Mouse (Mus musculus) forebrain, embryonic 14.5 days (tissue): ENCODE measurements around the gene Gm45713. TPM values are rescaled to one million over a fixed set of nuclear protein-coding genes. Genes with fewer than 3 reads are reported as not detected.
"Not testable (repeated sequence)": the region's sequence is repeated elsewhere in the genome, so short reads cannot be mapped to it uniquely, and the experiment has no call there.

Experiments used
- ATAC-seq: fragments of 200-750 bp; cut with Nextera tagmentation; 2 replicates; pipeline ENCODE4 v1.8.0; 2017; ENCODE audit warnings: mild to moderate bottlenecking, moderate library complexity
- DNase-seq: peaks from one replicate; pipeline ENCODE4 v3.0.0-alpha.2; 2015; ENCODE audit warnings: low spot score
- H3K27ac ChIP-seq: fragments of 300-500 bp; sonication (generic); 2 replicates; pipeline ENCODE4 v1.5.1; 2014; ENCODE audit warnings: low read depth, mild to moderate bottlenecking, control low read depth, low read length, moderate library complexity
- H3K27me3 ChIP-seq: fragments of 300-500 bp; sonication (generic); replicated peaks from 2 replicates; pipeline ENCODE4 v1.6.1; 2014; ENCODE audit warnings: low read length, control low read depth, mixed read lengths; ENCODE audit not compliant: control insufficient read depth, insufficient read depth
- H3K36me3 ChIP-seq: fragments of 300-500 bp; sonication (generic); 2 replicates; pipeline ENCODE4 v1.6.1; 2014; ENCODE audit warnings: low read length, control low read depth; ENCODE audit not compliant: control insufficient read depth, insufficient read depth
- H3K4me1 ChIP-seq: fragments of 300-500 bp; sonication (generic); 2 replicates; pipeline ENCODE4 v1.6.1; 2014; ENCODE audit warnings: antibody characterized with exemption, low read length, control low read depth; ENCODE audit not compliant: control insufficient read depth, insufficient read depth
- H3K4me2 ChIP-seq: fragments of 300-500 bp; sonication (generic); 2 replicates; pipeline ENCODE4 v1.6.1; 2014; ENCODE audit warnings: mild to moderate bottlenecking, control low read depth, low read length
- H3K4me3 ChIP-seq: fragments of 300-500 bp; sonication (generic); 2 replicates; pipeline ENCODE4 v1.5.1; 2014; ENCODE audit warnings: low read depth, low read length, control low read depth
- H3K9ac ChIP-seq: fragments of 300-500 bp; sonication (generic); 2 replicates; pipeline ENCODE4 v1.6.1; 2014; ENCODE audit warnings: mild to moderate bottlenecking, low read length, control low read depth, moderate library complexity
- H3K9me3 ChIP-seq: fragments of 300-500 bp; sonication (generic); replicated peaks from 2 replicates; pipeline ENCODE4 v1.6.1; 2016; ENCODE audit warnings: low read length, control low read depth, mixed read lengths; ENCODE audit not compliant: control insufficient read depth
- WGBS: fragments of 180-500 bp; shearing (Covaris S2); extraction: QIAGEN DNeasy Blood & Tissue Kit; methylation state at CpG from one replicate; pipeline ENCODE4 v1.1.7; 2014; 5-methylcytosine and 5-hydroxymethylcytosine counted together
- polyA plus RNA-seq: library from polyadenylated mRNA; unstranded; fragments of >200 nt; fragmentation: Nextera tagmentation; extraction: Ambion mirVana; gene quantifications from 2 replicates; pipeline ENCODE4 v1.2.1, GENCODE M21; 2014

Gene Gm45713
- polyA plus RNA-seq, 1 experiment from 2014 or later: 0.22 TPM

GRCm38 (mm10) chr7:45104941-45105340 lies 31.1 kb downstream of the Gm45713 start:
- Histone ChIP-seq H3K9ac (no peak overlapping the region), H3K4me1 (no peaks in the 10 kb centered on the region), H3K4me2 (no peak overlapping the region), H3K27ac (no peak overlapping the region), H3K9me3 (no peaks in the 10 kb centered on the region), H3K36me3 (no peaks in the 10 kb centered on the region), H3K4me3 (no peak overlapping the region), H3K27me3 (no peaks in the 10 kb centered on the region)
- ATAC-seq (no peak), DNase-seq (no peak)
- 84% methylated on average over 5 of the region's 5 CpGs for WGBS

DNA sequence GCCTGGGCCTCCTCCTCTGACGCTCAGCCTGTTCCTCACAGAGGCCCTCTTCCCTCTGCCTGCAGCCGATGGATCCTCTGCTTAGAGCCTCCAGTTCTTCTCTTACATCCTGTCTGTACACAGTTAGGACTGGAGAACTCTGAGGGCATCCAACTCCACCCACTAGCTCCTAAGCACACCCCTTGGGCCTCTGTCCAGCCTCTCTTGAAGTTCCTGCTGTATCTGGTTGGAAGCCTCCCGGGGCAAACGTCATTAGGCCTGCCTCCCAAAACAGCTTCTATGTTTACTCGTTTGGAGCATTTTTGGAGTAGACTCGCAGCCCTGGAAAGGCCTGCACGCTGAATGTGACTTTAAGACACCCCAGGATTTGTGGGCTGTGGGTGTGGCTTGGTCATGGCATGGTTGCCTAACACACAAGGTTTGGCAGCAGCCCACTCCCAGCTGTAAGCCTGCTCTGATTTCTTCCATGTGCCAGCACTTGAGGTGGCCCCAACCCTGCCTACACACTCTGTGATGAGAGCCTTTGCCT lies 32.3 kb downstream of the Gm45713 start, which contains the start of gene Fcgrt:
Gene Fcgrt (minus strand): TSS at position 200 of the 529 bp plus-strand sequence.
- Histone ChIP-seq H3K9ac (no peak within 1 kb of the TSS), H3K4me2 (no peak within 1 kb of the TSS), H3K36me3 (no peaks in the 10 kb centered on the region), H3K4me3 (no peak within 1 kb of the TSS), H3K9me3 (no peaks in the 10 kb centered on the region), H3K4me1 (no peaks in the 10 kb centered on the region), H3K27me3 (no peaks in the 10 kb centered on the region), H3K27ac (no peak within 1 kb of the TSS)
- ATAC-seq: no peak
- 79% methylated on average over 7 of the region's 7 CpGs for WGBS
- DNase-seq: no peak

DNA sequence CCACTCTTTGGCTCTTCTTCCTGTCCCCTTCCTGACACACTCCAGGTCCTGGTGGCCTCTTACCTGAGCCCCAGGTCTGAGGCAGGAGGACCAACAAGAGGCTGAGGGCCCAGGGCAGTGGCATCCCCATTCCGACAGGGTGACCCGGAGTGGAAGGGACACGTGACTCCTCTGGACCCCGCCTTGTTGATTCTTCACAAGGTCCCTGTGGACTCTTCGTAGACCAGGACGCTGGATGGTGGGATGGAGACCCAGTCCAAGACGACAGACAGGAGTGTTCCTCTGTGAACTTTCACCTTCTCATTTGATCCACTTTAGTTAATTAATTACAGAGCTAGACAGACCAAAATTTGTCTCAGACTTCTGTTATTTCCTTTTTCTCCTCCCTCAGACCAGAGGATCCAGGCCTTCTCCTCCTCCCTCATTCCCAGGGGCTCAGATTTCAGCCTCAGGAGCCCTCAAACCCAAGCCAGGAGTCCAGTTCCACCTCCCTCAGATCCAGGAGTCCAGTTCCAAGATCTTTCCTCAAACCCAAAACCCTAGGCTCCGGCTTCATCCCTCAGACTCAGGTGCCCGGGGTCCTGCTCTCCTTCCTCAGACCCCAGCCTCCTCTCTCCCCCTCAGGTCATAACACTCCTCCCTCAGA lies 33.0 kb downstream of the Gm45713 start:
- Histone ChIP-seq H3K9me3 (no peaks in the 10 kb centered on the region), H3K4me3 (no peak overlapping the region), H3K4me2 (no peak overlapping the region), H3K27ac (no peak overlapping the region), H3K36me3 (no peaks in the 10 kb centered on the region), H3K9ac (no peak overlapping the region), H3K27me3 (no peaks in the 10 kb centered on the region), H3K4me1 (no peaks in the 10 kb centered on the region)
- 85% methylated on average over 9 of the region's 9 CpGs for WGBS
- DNase-seq (no peak), ATAC-seq (no peak)

GRCm38 (mm10) chr7:45102441-45102840 lies 33.6 kb downstream of the Gm45713 start:
- no peak overlapping the region for H3K4me2 ChIP-seq
- H3K4me1 ChIP-seq: no peaks in the 10 kb centered on the region
- H3K27me3 ChIP-seq: no peaks in the 10 kb centered on the region
- no peaks in the 10 kb centered on the region for H3K9me3 ChIP-seq
- no peaks in the 10 kb centered on the region for H3K36me3 ChIP-seq
- no peak overlapping the region for H3K9ac ChIP-seq
- H3K27ac ChIP-seq: no peak overlapping the region
- ATAC-seq: no peak
- no peak for DNase-seq
- no peak overlapping the region for H3K4me3 ChIP-seq
- 87% methylated on average over 11 of the region's 11 CpGs for WGBS

DNA sequence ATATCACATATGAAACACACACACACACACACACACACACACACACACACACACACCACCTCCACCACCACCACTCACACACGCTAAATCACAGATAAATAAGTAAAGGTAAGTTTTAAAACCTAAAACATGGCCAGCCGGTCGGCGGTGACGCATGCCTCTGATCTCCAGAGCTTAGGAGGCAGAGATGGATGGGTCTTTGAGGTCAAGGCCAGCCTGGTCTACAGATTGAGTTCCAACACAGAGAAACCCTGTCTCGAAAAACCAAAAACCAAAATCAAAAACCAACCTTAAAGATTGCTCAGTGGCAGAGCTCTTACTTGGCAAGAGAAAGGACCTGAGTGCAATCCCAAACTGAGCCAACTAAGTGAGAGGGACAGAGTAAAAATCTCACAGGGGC lies 36.0 kb downstream of the Gm45713 start:
- Histone ChIP-seq H3K4me2 (no peak overlapping the region), H3K27me3 (no peaks in the 10 kb centered on the region), H3K9me3 (no peaks in the 10 kb centered on the region), H3K4me3 (no peak overlapping the region), H3K36me3 (no peaks in the 10 kb centered on the region), H3K9ac (no peak overlapping the region), H3K27ac (no peak overlapping the region), H3K4me1 (no peaks in the 10 kb centered on the region)
- ATAC-seq: no peak
- WGBS: 93% methylated on average over 6 of the region's 6 CpGs
- no peak for DNase-seq

DNA sequence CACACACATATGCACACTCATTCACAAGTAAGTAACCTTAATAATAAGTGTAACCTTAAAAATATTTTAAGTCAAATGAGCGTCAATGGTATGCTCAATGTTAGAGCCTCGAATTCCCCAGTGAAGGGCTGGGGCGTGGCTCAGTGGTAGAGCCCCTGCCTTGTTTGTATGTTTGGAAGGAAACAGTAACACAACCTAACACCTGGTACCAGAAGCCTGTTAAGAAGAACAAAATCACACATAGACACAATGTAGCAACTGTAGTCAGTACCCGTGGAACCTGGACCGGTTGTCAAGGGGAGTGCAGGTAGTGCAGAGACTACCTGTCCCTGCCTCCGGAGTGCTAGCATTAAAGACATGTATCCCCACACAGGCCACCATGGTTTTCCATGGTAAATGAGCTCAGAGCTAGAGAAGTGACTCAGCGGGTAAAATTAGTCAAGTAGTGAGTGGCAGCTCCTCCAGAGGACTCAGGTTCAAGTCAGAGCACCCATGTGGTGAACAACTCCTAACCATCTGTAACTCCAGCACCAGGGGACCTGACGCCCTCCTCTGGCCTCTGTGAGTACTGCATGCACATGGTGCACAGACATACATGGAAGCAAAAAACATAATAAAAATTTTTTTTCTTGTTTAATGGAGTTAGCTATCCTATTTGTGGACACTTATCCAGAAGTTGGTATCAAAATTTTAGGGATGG lies 37.3 kb downstream of the Gm45713 start:
- 91% methylated on average over 8 of the region's 8 CpGs for WGBS
- no peak for DNase-seq
- no peak for ATAC-seq
- no peak overlapping the region for H3K9ac ChIP-seq
- H3K36me3 ChIP-seq: no peaks in the 10 kb centered on the region
- no peak overlapping the region for H3K27ac ChIP-seq
- no peaks in the 10 kb centered on the region for H3K9me3 ChIP-seq
- H3K27me3 ChIP-seq: no peaks in the 10 kb centered on the region
- no peak overlapping the region for H3K4me2 ChIP-seq
- H3K4me3 ChIP-seq: no peak overlapping the region
- no peaks in the 10 kb centered on the region for H3K4me1 ChIP-seq

GRCm38 (mm10) chr7:45097479-45097878 lies 38.6 kb downstream of the Gm45713 start:
- WGBS: 41% methylated on average over 6 of the region's 6 CpGs
- Histone ChIP-seq H3K27me3 (no peaks in the 10 kb centered on the region), H3K4me2 (no peak overlapping the region), H3K27ac (no peak overlapping the region), H3K4me1 (no peaks in the 10 kb centered on the region), H3K36me3 (no peaks in the 10 kb centered on the region), H3K4me3 (no peak overlapping the region), H3K9ac (no peak overlapping the region), H3K9me3 (no peaks in the 10 kb centered on the region)
- ATAC-seq (no peak), DNase-seq (no peak)

DNA sequence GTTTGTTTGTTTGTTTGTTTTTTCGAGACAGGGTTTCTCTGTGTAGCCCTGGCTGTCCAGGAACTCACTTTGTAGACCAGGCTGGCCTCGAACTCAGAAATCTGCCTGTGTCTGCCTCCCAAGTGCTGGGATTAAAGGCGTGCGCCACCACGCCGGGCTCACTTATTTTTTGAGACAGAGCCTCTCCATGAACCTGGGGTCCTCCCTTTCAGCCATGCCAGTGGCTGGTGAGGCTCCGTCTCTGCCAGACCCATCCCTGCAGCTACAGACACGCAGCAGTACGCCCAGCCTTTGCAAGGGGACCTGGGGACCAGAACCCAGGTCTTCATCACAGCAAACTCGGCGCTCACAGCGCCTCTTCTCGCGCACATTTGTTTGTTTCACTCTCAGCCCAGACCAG lies 40.1 kb downstream of the Gm45713 start:
- not testable (repeated sequence) for H3K9me3 ChIP-seq, H3K4me1 ChIP-seq, H3K27ac ChIP-seq, H3K4me2 ChIP-seq, DNase-seq, H3K27me3 ChIP-seq, H3K4me3 ChIP-seq, H3K36me3 ChIP-seq, ATAC-seq, H3K9ac ChIP-seq
- WGBS: 91% methylated on average over 14 of the region's 14 CpGs

GRCm38 (mm10) chr7:45095367-45095766 lies 40.7 kb downstream of the Gm45713 start:
- H3K27me3 ChIP-seq: no peaks in the 10 kb centered on the region
- 84% methylated on average over 6 of the region's 6 CpGs for WGBS
- no peaks in the 10 kb centered on the region for H3K36me3 ChIP-seq

More at GRCm38 (mm10) chr7:45095367-45095766, 40.7 kb downstream of the Gm45713 start:
- H3K4me2 ChIP-seq: no peak overlapping the region
- peaks cover 8% of the 10 kb centered on the region; the same call in 1 of the 2 replicates for H3K4me1 ChIP-seq
- H3K27ac ChIP-seq: no peak overlapping the region
- no peak for ATAC-seq
- H3K9me3 ChIP-seq: no peaks in the 10 kb centered on the region
- DNase-seq: no peak
- H3K4me3 ChIP-seq: no peak overlapping the region
- no peak overlapping the region for H3K9ac ChIP-seq
